Mouse (Mus musculus): Measurements from ENCODE around the gene Klk14. TPM values are rescaled to one million over a fixed set of nuclear protein-coding genes. Genes with fewer than 3 reads are reported as not detected.
"Not testable (repeated sequence)": the region's sequence is repeated elsewhere in the genome, so short reads cannot be mapped to it uniquely, and the experiment has no call there.

Gene Klk14
- polyA plus RNA-seq, 1 experiment from 2014 or later: not detected

- H3K4me1 ChIP-seq (replicated peaks): peaks cover 19% of the 10 kb centered on the region
- ATAC-seq: peak; percentile 15
- no peaks in the 10 kb centered on the region for H3K9me3 ChIP-seq
- 14% methylated on average over 10 of the region's 10 CpGs for WGBS
- peak overlapping the region; percentile 51; the same call in 1 of the 2 replicates for H3K27ac ChIP-seq
- H3K9ac ChIP-seq (replicated peaks): peak overlapping the region; percentile 76
- peak overlapping the region; percentile 75 for H3K4me3 ChIP-seq (replicated peaks)
- H3K4me2 ChIP-seq (replicated peaks): peak overlapping the region; percentile 79
- H3K36me3 ChIP-seq: peaks cover 34% of the 10 kb centered on the region
- H3K27me3 ChIP-seq: no peaks in the 10 kb centered on the region
These were observed 17.5 kb upstream of the Klk14 start for GRCm38 (mm10) chr7:43672581-43673260.

- H3K36me3 ChIP-seq: peaks cover 45% of the 10 kb centered on the region
- no peaks in the 10 kb centered on the region for H3K27me3 ChIP-seq
- H3K4me1 ChIP-seq (replicated peaks): peaks cover 19% of the 10 kb centered on the region
- no peak overlapping the region for H3K4me2 ChIP-seq (replicated peaks)
- 92% methylated on average over 32 of the region's 32 CpGs for WGBS
- no peak overlapping the region for H3K9ac ChIP-seq (replicated peaks)
- no peak overlapping the region for H3K4me3 ChIP-seq (replicated peaks)
- no peak overlapping the region for H3K27ac ChIP-seq
- no peaks in the 10 kb centered on the region for H3K9me3 ChIP-seq
- no peak for ATAC-seq
These were observed 15.1 kb upstream of the Klk14 start for GRCm38 (mm10) chr7:43675091-43675490.

GRCm38 (mm10) chr7:43678517-43678916, 11.7 kb upstream of the Klk14 start:
- Histone ChIP-seq H3K9me3 (no peaks in the 10 kb centered on the region), H3K4me3 (replicated peaks) (no peak overlapping the region), H3K4me2 (replicated peaks) (no peak overlapping the region), H3K9ac (replicated peaks) (no peak overlapping the region), H3K36me3 (peaks cover 45% of the 10 kb centered on the region), H3K27ac (no peak overlapping the region), H3K4me1 (replicated peaks) (0 out of 2 replicates have a peak, but pooled peaks cover 5% of the 10 kb centered on the region), H3K27me3 (no peaks in the 10 kb centered on the region)
- ATAC-seq: no peak

- Histone ChIP-seq H3K4me2 (replicated peaks) (no peak overlapping the region), H3K27ac (no peak overlapping the region), H3K4me1 (replicated peaks) (no peaks in the 10 kb centered on the region), H3K27me3 (no peaks in the 10 kb centered on the region), H3K9ac (replicated peaks) (no peak overlapping the region), H3K9me3 (no peaks in the 10 kb centered on the region), H3K4me3 (replicated peaks) (no peak overlapping the region), H3K36me3 (peaks cover 29% of the 10 kb centered on the region)
- WGBS: 14% methylated on average over 5 of the region's 5 CpGs
- ATAC-seq: peak; percentile 48; the same call in 1 of the 2 replicates
These were observed 9.3 kb upstream of the Klk14 start for GRCm38 (mm10) chr7:43680960-43681359.

GRCm38 (mm10) chr7:43682511-43682910, 7.7 kb upstream of the Klk14 start:
- H3K9ac ChIP-seq (replicated peaks); ATAC-seq; H3K4me3 ChIP-seq (replicated peaks); H3K4me1 ChIP-seq (replicated peaks); H3K9me3 ChIP-seq; H3K4me2 ChIP-seq (replicated peaks); H3K27ac ChIP-seq; H3K27me3 ChIP-seq: not testable (repeated sequence)
- H3K36me3 ChIP-seq: peaks cover 13% of the 10 kb centered on the region
- WGBS: 4% methylated on average over 1 of the region's 1 CpGs

GRCm38 (mm10) chr7:43685088-43685487, 5.1 kb upstream of the Klk14 start:
- Histone ChIP-seq H3K27me3 (no peaks in the 10 kb centered on the region), H3K36me3 (no peaks in the 10 kb centered on the region), H3K27ac (no peak overlapping the region), H3K4me1 (replicated peaks) (no peaks in the 10 kb centered on the region), H3K9me3 (no peaks in the 10 kb centered on the region), H3K4me2 (replicated peaks) (no peak overlapping the region), H3K4me3 (replicated peaks) (no peak overlapping the region), H3K9ac (replicated peaks) (no peak overlapping the region)
- 68% methylated on average over 7 of the region's 7 CpGs for WGBS
- ATAC-seq: no peak

- no peak overlapping the region for H3K27ac ChIP-seq
- no peaks in the 10 kb centered on the region for H3K9me3 ChIP-seq
- H3K36me3 ChIP-seq: no peaks in the 10 kb centered on the region
- H3K27me3 ChIP-seq: 0 out of 2 replicates have a peak, but pooled peaks cover 6% of the 10 kb centered on the region
- H3K4me3 ChIP-seq (replicated peaks): no peak overlapping the region
- H3K4me2 ChIP-seq (replicated peaks): no peak overlapping the region
- 85% methylated on average over 3 of the region's 3 CpGs for WGBS
- no peak for ATAC-seq
- H3K4me1 ChIP-seq (replicated peaks): peaks cover 11% of the 10 kb centered on the region; the same call in 1 of the 2 replicates
- H3K9ac ChIP-seq (replicated peaks): no peak overlapping the region
These were observed 19.8 kb downstream of the Klk14 start for GRCm38 (mm10) chr7:43710031-43710430.

GRCm38 (mm10) chr7:43712267-43712666, 22.0 kb downstream of the Klk14 start, which contains the start of gene Klk13:
Gene Klk13 (plus strand): TSS chr7:43712567.
- Histone ChIP-seq H3K27ac (no peak within 1 kb of the TSS), H3K4me3 (replicated peaks) (no peak within 1 kb of the TSS), H3K36me3 (no peaks in the 10 kb centered on the region), H3K4me2 (replicated peaks) (peak within 1 kb of the TSS; percentile 13; the same call in 1 of the 2 replicates), H3K27me3 (0 out of 2 replicates have a peak, but pooled peaks cover 6% of the 10 kb centered on the region), H3K4me1 (replicated peaks) (peaks cover 11% of the 10 kb centered on the region; the same call in 1 of the 2 replicates), H3K9me3 (no peaks in the 10 kb centered on the region), H3K9ac (replicated peaks) (no peak within 1 kb of the TSS; the same call in 1 of the 2 replicates)
- ATAC-seq: no peak
- WGBS: 58% methylated on average over 4 of the region's 4 CpGs

- WGBS: 8% methylated on average over 9 of the region's 9 CpGs
- no peak overlapping the region; the same call in 1 of the 2 replicates for H3K9ac ChIP-seq (replicated peaks)
- no peak overlapping the region for H3K27ac ChIP-seq
- ATAC-seq: no peak
- 0 out of 2 replicates have a peak, but pooled peaks cover 6% of the 10 kb centered on the region for H3K27me3 ChIP-seq
- H3K9me3 ChIP-seq: no peaks in the 10 kb centered on the region
- H3K4me2 ChIP-seq (replicated peaks): peak overlapping the region; percentile 13; the same call in 1 of the 2 replicates
- no peaks in the 10 kb centered on the region for H3K36me3 ChIP-seq
- peaks cover 11% of the 10 kb centered on the region; the same call in 1 of the 2 replicates for H3K4me1 ChIP-seq (replicated peaks)
- H3K4me3 ChIP-seq (replicated peaks): no peak overlapping the region
These were observed 22.7 kb downstream of the Klk14 start for GRCm38 (mm10) chr7:43712917-43713316.

- ATAC-seq: no peak
- Histone ChIP-seq H3K4me1 (replicated peaks) (peaks cover 11% of the 10 kb centered on the region; the same call in 1 of the 2 replicates), H3K27ac (no peak overlapping the region), H3K27me3 (0 out of 2 replicates have a peak, but pooled peaks cover 6% of the 10 kb centered on the region), H3K9me3 (no peaks in the 10 kb centered on the region), H3K4me2 (replicated peaks) (0 out of 2 replicates have a peak overlapping the region, but pooled peaks have one; percentile 6), H3K9ac (replicated peaks) (no peak overlapping the region), H3K4me3 (replicated peaks) (no peak overlapping the region), H3K36me3 (no peaks in the 10 kb centered on the region)
- WGBS: 6% methylated on average over 16 of the region's 19 CpGs
These were observed 23.6 kb downstream of the Klk14 start for GRCm38 (mm10) chr7:43713741-43714351.

All from midbrain, embryonic 13.5 days (tissue).